Mouse (Mus musculus): ENCODE results near the gene Fndc3b. TPM values are rescaled to one million over a fixed set of nuclear protein-coding genes. Genes with fewer than 3 reads are reported as not detected.

The Fndc3b gene
- polyA plus RNA-seq, 1 experiment from 2014 or later, result 10.8 TPM

DNA sequence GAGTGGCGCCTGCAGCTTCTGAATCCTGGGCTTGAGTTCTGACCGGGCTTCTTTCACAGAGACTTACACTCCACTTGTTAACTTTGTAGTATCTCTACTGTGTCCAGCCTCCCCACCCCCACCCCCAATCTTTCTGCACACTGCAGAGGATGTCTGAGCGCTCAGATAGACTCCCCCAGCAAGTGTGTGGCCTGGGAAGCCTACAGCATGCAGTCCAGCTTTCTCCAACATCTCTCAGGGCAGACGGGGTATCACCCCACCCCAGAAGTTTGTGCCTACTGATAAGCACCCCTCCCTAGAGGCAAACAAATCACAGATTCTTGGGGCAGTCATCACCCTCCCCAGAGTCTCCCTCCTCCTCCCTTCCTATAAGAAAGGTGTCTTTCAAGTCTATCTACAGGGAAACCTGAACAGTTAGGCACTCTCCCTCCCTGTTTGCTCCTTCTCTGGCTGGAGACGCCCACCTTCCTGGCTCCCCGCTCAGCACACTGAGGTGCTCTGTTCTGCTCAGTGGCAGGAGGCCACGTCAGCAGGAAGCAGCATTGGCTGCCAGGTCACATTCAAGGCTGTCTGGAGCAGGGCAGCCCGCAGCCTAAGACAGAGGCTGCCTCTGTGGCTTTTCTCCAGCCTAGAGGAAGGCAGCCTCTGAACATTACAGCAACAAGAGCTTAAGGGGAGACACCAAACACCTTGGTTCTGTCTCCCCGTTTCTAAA is 103.9 kb downstream of the Fndc3b start:
- Histone ChIP-seq H3K27me3 (ENCODE audit: poor library complexity, severe bottlenecking) (no peaks in the 10 kb centered on the region), H3K27ac (peak overlapping the region; percentile 69), H3K4me1 (peaks cover 51% of the 10 kb centered on the region), H3K4me3 (no peak overlapping the region), H3K36me3 (replicated peaks) (no peaks in the 10 kb centered on the region), H3K9me3 (no peaks in the 10 kb centered on the region)
- DNase-seq (ENCODE audit: extremely low spot score, low spot score), result no peak
- WGBS, result 66% methylated on average over 9 of the region's 9 CpGs

DNA sequence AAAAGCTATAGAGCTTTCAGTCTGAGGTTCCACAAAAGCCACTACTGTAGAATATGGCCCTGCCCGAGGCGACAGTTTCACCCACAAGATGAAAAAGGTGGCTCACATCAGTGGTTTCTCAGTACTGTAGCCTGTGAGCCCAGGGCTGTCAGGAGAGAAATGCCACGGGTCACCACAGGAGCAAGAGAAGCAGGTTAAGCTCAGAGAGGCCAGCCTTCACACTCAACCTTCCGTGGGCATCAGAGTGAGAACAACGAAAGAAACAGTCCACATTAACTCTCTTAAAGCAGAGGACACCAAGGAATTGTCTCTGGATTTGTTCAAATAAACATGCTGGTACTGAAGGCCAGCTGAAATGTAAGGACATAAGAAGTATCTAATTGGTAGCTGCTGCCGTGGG is 104.5 kb downstream of the Fndc3b start:
- H3K27me3 ChIP-seq (ENCODE audit: poor library complexity, severe bottlenecking), result no peaks in the 10 kb centered on the region
- H3K9me3 ChIP-seq, result no peaks in the 10 kb centered on the region
- no peak for DNase-seq (ENCODE audit: extremely low spot score, low spot score)
- peak overlapping the region; percentile 69; the same call in 1 of the 2 replicates for H3K27ac ChIP-seq
- WGBS, result 89% methylated on average over 6 of the region's 6 CpGs
- no peak overlapping the region for H3K4me3 ChIP-seq
- H3K36me3 ChIP-seq (replicated peaks), result no peaks in the 10 kb centered on the region
- H3K4me1 ChIP-seq, result peaks cover 51% of the 10 kb centered on the region

DNA sequence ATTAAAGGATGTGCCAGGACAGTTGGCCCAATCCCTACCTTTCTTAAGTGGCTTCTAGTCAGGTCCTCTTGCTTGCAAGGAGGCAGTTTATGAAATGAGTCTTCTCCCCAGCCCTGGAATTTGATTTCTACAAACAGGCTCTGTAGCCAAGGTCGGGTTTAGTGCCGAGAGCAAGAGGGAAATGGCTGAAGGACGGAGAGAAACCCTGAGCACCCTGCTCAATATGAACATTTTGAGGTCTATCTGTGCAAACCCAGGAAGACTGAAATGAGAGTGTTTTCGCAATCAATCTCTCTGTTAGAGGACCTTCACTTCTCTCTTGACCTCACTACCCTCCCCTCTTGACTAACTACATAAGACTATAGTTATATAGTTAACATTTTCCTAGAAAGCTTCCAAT is 105.5 kb downstream of the Fndc3b start:
- DNase-seq (ENCODE audit: extremely low spot score, low spot score), result no peak
- H3K27me3 ChIP-seq (ENCODE audit: poor library complexity, severe bottlenecking), result no peaks in the 10 kb centered on the region
- peaks cover 44% of the 10 kb centered on the region for H3K4me1 ChIP-seq
- H3K4me3 ChIP-seq, result no peak overlapping the region
- no peak overlapping the region for H3K27ac ChIP-seq
- no peaks in the 10 kb centered on the region for H3K9me3 ChIP-seq
- H3K36me3 ChIP-seq (replicated peaks), result no peaks in the 10 kb centered on the region
- WGBS, result 88% methylated on average over 4 of the region's 4 CpGs

DNA sequence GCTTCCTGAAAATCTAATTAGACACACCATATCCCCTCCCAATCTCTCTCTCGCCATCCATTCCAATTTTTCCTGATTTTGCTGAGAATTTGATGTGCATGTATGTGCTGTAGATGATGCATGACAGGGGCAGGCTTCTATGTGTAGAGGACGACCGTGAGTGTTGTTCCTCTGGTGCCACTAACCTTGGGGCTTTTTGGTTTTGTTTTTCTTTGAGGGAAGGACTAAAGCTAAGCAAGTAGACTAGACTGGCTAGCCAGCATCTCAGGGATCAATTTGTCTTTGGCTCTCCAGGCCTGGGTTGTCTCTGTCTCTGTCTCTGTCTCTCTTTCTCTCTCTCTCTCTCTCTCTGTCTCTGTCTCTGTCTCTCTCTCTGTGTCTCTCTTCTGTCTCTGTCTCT is 106.0 kb downstream of the Fndc3b start:
- 81% methylated on average over 3 of the region's 3 CpGs for WGBS

DNA sequence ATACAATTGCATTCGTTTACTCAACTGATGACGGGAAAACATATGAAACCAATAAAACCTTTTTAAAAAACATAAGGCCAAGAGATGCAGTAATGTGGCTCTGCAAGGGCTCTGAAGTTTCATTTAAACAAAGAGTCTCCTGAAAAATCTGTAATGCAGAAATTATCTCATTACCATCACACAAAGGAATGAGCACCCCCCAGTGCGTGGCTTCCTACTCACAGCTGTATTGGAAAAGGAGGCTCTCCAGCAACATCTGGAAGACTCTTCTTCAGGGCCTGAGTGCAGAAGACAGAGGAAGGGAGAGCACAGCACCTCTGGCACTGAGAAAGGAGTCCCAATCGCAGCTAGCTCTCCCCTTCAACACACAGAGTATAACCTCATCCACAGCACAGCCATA is 106.5 kb downstream of the Fndc3b start:
- H3K27ac ChIP-seq, result no peak overlapping the region
- no peak for DNase-seq (ENCODE audit: extremely low spot score, low spot score)
- peaks cover 42% of the 10 kb centered on the region for H3K4me1 ChIP-seq
- H3K36me3 ChIP-seq (replicated peaks), result no peaks in the 10 kb centered on the region
- no peak overlapping the region for H3K4me3 ChIP-seq
- WGBS, result 78% methylated on average over 4 of the region's 4 CpGs
- no peaks in the 10 kb centered on the region for H3K27me3 ChIP-seq (ENCODE audit: poor library complexity, severe bottlenecking)
- H3K9me3 ChIP-seq, result no peaks in the 10 kb centered on the region

More for the DNA sequence above, 106.0 kb downstream of the Fndc3b start:
- peaks cover 42% of the 10 kb centered on the region for H3K4me1 ChIP-seq
- H3K36me3 ChIP-seq (replicated peaks), result no peaks in the 10 kb centered on the region
- no peak for DNase-seq (ENCODE audit: extremely low spot score, low spot score)
- H3K27me3 ChIP-seq (ENCODE audit: poor library complexity, severe bottlenecking), result no peaks in the 10 kb centered on the region
- H3K9me3 ChIP-seq, result no peaks in the 10 kb centered on the region
- no peak overlapping the region for H3K27ac ChIP-seq
- no peak overlapping the region for H3K4me3 ChIP-seq

DNA sequence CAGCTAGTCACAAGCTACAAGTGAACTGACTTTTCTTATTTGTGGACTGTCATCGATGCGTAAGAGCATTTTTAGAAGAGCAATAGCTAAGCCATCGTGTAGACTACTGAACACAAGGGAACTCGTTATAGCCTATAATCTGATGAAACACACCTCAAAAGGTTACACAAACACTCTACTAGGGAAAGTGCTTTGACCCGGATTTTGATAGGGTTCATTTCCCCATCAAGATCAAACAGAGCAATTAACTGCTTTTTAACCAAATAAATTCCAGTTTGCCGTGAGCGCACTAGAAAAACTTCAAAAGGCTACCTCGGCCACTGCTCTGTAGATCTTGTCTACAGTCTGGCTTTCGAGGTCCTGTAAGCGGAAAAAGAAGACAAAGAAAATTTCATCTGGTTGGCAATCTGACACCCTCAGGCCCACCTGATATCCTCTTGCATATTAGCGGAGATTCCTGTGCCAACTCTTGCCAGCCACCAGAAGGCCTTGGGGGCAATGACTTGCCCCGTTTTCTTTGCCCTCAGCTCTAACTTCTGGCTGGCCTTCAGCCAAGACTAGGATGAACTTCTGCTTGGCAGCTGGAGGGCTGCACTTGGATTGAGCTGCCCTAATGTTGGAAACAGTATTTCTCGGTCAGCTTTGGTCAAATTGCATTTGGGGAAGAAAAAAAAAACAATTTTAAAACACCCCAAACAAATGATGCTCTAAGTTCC is 107.0 kb downstream of the Fndc3b start:
- Histone ChIP-seq H3K4me3 (no peak overlapping the region), H3K27me3 (ENCODE audit: poor library complexity, severe bottlenecking) (no peaks in the 10 kb centered on the region), H3K4me1 (peaks cover 42% of the 10 kb centered on the region), H3K9me3 (no peaks in the 10 kb centered on the region), H3K27ac (no peak overlapping the region), H3K36me3 (replicated peaks) (no peaks in the 10 kb centered on the region)
- DNase-seq (ENCODE audit: extremely low spot score, low spot score), result no peak
- 51% methylated on average over 13 of the region's 13 CpGs for WGBS

DNA sequence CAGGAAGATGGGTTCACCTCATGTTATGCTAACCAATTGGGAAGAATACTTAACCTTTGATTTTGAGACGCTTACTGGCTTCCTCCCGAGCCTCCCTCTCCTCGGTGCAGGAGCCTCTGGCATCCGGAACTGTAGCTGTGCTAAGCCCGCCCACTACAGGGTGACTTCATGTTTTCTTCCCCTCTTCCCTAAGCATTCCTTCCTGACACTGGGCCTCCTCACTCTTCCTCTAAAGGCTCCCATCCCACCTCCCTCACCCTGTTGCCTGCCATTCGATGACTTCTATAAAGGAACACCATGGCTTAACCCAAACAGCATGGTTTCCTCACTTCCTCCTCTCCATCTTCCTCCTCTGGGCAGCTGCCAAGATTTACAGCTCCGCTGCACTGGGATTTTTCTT is 110.5 kb downstream of the Fndc3b start:
- H3K9me3 ChIP-seq, result no peaks in the 10 kb centered on the region
- H3K4me1 ChIP-seq, result peaks cover 23% of the 10 kb centered on the region
- H3K4me3 ChIP-seq, result no peak overlapping the region
- DNase-seq (ENCODE audit: extremely low spot score, low spot score), result no peak
- no peaks in the 10 kb centered on the region for H3K27me3 ChIP-seq (ENCODE audit: poor library complexity, severe bottlenecking)
- 79% methylated on average over 7 of the region's 7 CpGs for WGBS
- no peak overlapping the region for H3K27ac ChIP-seq
- no peaks in the 10 kb centered on the region for H3K36me3 ChIP-seq (replicated peaks)

DNA sequence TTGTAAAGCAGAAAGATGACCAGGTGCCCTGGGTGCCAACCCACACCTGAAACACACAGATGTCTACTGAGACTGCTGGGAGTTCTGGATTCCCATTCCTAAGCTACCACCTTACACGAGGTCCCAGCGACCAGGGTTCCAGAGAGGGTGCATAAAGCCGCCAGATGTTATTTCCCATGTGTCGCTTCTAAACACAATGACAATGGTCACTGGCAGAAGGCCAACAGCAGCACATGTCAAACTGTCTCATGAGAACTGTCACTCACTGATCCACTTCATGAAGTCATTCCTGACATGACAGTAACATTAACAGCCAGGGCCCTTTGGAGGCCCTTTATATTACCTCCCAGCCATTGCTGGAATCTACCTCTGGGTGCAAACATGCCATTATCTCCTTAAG is 110.9 kb downstream of the Fndc3b start:
- H3K9me3 ChIP-seq, result no peaks in the 10 kb centered on the region
- H3K36me3 ChIP-seq (replicated peaks), result no peaks in the 10 kb centered on the region
- WGBS, result 89% methylated on average over 4 of the region's 4 CpGs
- no peaks in the 10 kb centered on the region for H3K27me3 ChIP-seq (ENCODE audit: poor library complexity, severe bottlenecking)
- no peak overlapping the region for H3K27ac ChIP-seq
- H3K4me1 ChIP-seq, result peaks cover 21% of the 10 kb centered on the region
- DNase-seq (ENCODE audit: extremely low spot score, low spot score), result no peak
- no peak overlapping the region for H3K4me3 ChIP-seq

DNA sequence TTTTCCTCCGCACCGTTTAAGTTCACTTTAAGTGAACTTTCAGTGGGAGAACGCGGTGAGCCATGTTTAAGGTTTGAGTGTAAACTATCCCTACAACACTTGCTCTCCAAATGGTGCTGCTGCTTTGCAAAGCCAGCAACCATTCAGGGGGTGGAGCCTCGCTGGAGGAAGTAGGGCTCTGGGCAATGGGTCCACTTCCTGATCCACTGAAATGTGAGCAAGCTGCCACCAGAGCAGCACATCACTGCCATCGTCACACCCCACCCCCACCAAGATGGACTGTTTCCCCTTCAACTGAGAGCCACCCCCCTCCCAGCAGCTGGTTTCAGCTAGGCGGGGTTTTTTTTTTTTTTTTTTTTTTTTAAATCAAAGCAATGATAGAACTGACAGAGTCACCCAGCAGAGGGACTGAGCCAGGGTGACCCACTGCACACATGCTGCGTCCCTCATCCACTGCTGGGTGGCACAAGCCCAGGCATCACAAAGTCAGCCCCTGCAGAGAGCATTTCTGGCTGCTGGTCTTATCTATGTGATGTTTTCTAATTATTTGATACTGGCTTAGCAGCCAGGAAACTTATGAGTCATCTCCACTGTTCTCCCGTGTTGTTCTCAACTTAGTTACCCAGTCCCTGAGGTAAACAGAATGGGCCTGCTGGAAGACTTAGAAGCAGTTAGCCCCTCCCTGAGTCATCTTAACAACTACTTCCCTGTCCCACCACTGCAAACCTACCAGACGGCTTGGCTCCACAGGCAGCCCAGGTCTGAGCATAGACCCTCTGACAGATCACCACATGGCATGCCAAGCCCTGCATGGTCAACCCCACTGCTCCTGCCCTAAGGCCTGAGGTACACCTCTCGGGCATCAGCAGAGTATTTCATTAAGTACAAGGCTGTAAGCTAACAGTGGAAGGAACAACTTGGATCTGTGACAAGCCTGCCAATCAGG is 112.4 kb downstream of the Fndc3b start:
- H3K4me3 ChIP-seq, result no peak overlapping the region
- 94% methylated on average over 11 of the region's 11 CpGs for WGBS
- H3K27me3 ChIP-seq (ENCODE audit: poor library complexity, severe bottlenecking), result no peaks in the 10 kb centered on the region
- no peak for DNase-seq (ENCODE audit: extremely low spot score, low spot score)
- H3K27ac ChIP-seq, result no peak overlapping the region
- no peaks in the 10 kb centered on the region for H3K36me3 ChIP-seq (replicated peaks)
- no peaks in the 10 kb centered on the region for H3K9me3 ChIP-seq
- H3K4me1 ChIP-seq, result peaks cover 6% of the 10 kb centered on the region

DNA sequence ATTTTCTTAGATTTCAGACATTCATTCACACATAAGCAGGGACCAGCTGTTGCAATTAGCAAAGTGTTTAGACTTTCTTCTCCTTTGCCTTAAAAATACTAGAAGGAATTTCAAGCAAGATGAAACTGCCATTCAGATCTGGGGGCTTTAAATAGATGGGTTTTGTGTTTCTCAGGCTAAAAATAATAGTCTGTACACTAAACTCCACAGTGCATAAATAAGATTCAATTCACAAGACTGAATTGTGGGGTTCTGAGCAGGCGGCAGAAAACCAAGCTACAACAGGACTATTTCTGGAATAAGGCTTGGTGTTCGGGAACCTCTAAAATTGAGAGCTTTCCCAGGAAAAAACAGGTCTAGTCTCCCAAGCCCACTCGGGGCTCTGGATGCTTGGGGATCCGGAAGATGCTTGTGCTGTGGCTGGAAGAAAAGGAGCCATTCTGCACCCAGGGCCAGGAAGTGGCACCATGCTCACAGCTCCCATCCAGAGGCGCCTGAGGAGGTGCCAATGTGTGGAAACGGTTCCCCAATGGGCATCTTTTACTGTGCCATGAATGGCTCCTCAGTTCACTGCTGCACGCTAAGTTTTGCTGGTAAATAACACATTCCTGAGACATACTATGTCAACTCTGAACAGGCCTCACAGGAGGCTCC is 117.5 kb downstream of the Fndc3b start:
- Histone ChIP-seq H3K4me1 (no peaks in the 10 kb centered on the region), H3K27ac (no peak overlapping the region), H3K4me3 (no peak overlapping the region), H3K36me3 (replicated peaks) (0 out of 2 replicates have a peak, but pooled peaks cover 2% of the 10 kb centered on the region), H3K27me3 (ENCODE audit: poor library complexity, severe bottlenecking) (no peaks in the 10 kb centered on the region), H3K9me3 (no peaks in the 10 kb centered on the region)
- no peak for DNase-seq (ENCODE audit: extremely low spot score, low spot score)
- WGBS, result 94% methylated on average over 7 of the region's 7 CpGs

DNA sequence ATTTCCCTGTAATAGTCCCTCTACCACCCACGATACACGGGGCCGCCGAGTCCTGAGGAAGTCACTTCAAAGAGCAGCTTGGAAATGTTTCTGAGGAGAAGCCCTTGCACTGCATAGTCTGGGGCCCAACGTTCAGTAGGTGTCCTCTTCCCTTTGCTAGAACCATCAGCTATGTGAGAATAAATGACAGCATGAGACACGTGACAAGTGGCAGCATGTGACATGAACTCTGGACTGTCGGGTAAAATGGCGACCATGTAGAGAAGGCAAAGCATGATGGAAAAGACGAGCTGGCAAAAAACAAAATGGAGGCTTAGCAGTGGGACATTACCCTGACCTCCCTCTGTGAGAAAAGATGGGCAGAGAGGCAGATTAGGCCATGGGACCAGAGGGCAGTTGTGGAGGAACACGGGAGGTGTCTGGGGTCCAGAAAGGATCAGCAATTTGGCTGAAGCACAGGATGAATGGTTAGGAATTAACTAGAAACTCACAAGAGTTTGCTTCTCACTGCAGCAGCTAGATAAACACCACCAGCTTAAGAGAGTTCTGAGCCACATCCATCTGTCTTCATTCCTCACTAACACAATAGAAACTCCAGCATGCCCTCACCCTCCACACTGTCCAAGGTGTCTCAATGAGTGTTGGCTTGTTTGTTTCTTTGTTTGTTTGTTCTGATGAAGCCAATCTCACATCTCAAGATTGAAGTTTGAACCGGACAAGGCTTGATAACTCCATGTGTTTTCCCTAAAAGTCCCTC is 118.2 kb downstream of the Fndc3b start:
- 91% methylated on average over 11 of the region's 11 CpGs for WGBS
- Histone ChIP-seq H3K4me1 (no peaks in the 10 kb centered on the region), H3K27me3 (ENCODE audit: poor library complexity, severe bottlenecking) (no peaks in the 10 kb centered on the region), H3K4me3 (no peak overlapping the region), H3K27ac (no peak overlapping the region), H3K36me3 (replicated peaks) (0 out of 2 replicates have a peak, but pooled peaks cover 2% of the 10 kb centered on the region), H3K9me3 (no peaks in the 10 kb centered on the region)
- DNase-seq (ENCODE audit: extremely low spot score, low spot score), result no peak

DNA sequence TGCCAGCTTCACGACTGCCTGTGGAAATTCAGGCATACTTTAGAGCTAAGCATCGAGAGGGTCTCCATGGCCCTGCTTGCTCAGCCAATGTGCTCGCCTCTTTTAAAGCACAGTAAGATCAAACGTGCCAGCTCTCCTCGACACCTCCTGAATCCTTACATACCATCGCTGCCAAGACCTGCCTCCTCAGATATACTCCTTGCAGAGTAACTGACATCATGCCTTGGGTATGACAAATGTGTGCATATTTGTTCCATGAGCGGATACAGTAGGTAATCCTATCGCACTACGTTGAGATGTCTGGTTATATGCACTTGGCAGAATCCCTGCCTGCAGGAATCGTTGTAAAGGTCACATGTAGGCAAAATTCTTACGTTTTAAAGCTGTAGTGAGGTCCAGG is 120.3 kb downstream of the Fndc3b start:
- Histone ChIP-seq H3K36me3 (replicated peaks) (0 out of 2 replicates have a peak, but pooled peaks cover 2% of the 10 kb centered on the region), H3K27me3 (ENCODE audit: poor library complexity, severe bottlenecking) (no peaks in the 10 kb centered on the region), H3K4me3 (no peak overlapping the region), H3K27ac (no peak overlapping the region), H3K9me3 (no peaks in the 10 kb centered on the region), H3K4me1 (peaks cover 9% of the 10 kb centered on the region)
- 92% methylated on average over 11 of the region's 11 CpGs for WGBS
- DNase-seq (ENCODE audit: extremely low spot score, low spot score), result no peak

Data from forebrain, embryonic 10.5 days (tissue).